8 mouse cellular contexts compared by ENCODE assay signal in the genomic region with DNA sequence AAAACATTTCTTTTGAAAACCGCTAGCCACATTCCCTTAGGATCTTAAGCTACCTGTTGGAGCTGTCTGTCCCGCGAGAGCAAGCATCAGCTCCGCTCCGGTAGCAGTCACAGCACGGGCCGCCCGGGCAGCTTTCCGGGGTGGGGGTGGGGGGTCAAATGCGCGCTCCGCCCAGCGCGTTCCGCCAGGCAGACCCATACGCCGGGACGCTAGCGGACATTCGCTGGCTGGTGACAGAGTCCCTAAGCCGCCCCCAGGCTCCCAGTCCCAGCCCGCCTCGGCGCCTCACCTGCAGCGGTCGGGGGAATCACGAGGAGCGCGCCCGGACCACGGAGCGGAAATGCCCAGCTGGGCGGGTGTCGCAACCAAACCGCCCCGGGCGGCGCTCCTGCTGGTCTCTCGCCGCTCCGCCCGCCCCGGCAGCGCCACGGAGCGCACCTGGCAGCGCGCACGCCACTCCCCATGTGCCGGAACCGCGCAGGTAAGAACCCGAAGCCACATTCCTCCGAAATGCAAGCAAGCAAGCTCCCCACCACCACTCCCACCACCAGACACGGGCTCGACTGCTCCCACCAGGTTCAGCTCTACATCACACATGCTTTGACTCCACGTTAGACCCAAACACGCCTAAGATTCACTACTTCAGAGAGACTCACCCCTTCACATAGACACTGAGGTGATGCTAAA. TPM values are rescaled to one million over a fixed set of nuclear protein-coding genes. Genes with fewer than 3 reads are reported as not detected.
DNase-seq lines count a peak whose midpoint lies in the region; ATAC-seq and TF ChIP-seq lines count a peak whose summit lies in the region.

No protein-coding gene starts in this region.

- H3K36me3 ChIP-seq in E14TG2a.4 (ENCODE audit: insufficient read depth, low read length) = no peaks in the 10 kb centered on the region; the same call in 1 of the 2 replicates
- H3K36me3 ChIP-seq in forebrain, embryonic 11.5 days (ENCODE audit: control insufficient read depth, insufficient read depth, low read length) = no peaks in the 10 kb centered on the region
- 0 out of 2 replicates have a peak, but pooled peaks cover 4% of the 10 kb centered on the region for H3K36me3 ChIP-seq in heart, embryonic 15.5 days
- H3K36me3 ChIP-seq in liver, embryonic 16.5 days (ENCODE audit: control insufficient read depth, insufficient read depth) = no peaks in the 10 kb centered on the region
- H3K36me3 ChIP-seq in neural tube, embryonic 13.5 days = peaks cover 5% of the 10 kb centered on the region; the same call in 1 of the 2 replicates
- H3K36me3 ChIP-seq in stomach, postnatal 0 days (ENCODE audit: control insufficient read depth, insufficient read depth, low read length) = no peaks in the 10 kb centered on the region

- peaks cover 23% of the 10 kb centered on the region for H3K27me3 ChIP-seq in E14TG2a.4 (ENCODE audit: insufficient read depth, low read length)
- no peaks in the 10 kb centered on the region for H3K27me3 ChIP-seq in forebrain, embryonic 11.5 days (ENCODE audit: control insufficient read depth, insufficient read depth, low read length)
- no peaks in the 10 kb centered on the region for H3K27me3 ChIP-seq in heart, embryonic 15.5 days
- no peaks in the 10 kb centered on the region for H3K27me3 ChIP-seq in liver, embryonic 16.5 days (ENCODE audit: control insufficient read depth, insufficient read depth, low read depth, low read length)
- H3K27me3 ChIP-seq in neural tube, embryonic 13.5 days = peaks cover 18% of the 10 kb centered on the region
- no peaks in the 10 kb centered on the region for H3K27me3 ChIP-seq in stomach, postnatal 0 days (ENCODE audit: control insufficient read depth, insufficient read depth, low read length)

- WGBS in forebrain, embryonic 11.5 days = under 1% methylated on average over 52 of the region's 58 CpGs
- WGBS in heart, embryonic 15.5 days = under 1% methylated on average over 53 of the region's 58 CpGs
- under 1% methylated on average over 55 of the region's 58 CpGs for WGBS in liver, embryonic 16.5 days (ENCODE audit: insufficient replicate concordance)
- WGBS in neural tube, embryonic 13.5 days = 1% methylated on average over 58 of the region's 58 CpGs
- WGBS in stomach, postnatal 0 days = under 1% methylated on average over 51 of the region's 58 CpGs

- peak overlapping the region; percentile 93 for H3K4me2 ChIP-seq in forebrain, embryonic 11.5 days (ENCODE audit: low read depth, low read length, severe bottlenecking)
- peak overlapping the region; percentile 94 for H3K4me2 ChIP-seq in heart, embryonic 15.5 days
- peak overlapping the region; percentile 68 for H3K4me2 ChIP-seq in liver, embryonic 16.5 days (ENCODE audit: low read depth, low read length)
- H3K4me2 ChIP-seq in neural tube, embryonic 13.5 days = peak overlapping the region; percentile 96
- peak overlapping the region; percentile 88 for H3K4me2 ChIP-seq in stomach, postnatal 0 days (replicated peaks; ENCODE audit: low read depth)

- peak; percentile 28 for DNase-seq in c-Kit-positive CD71-negative TER-119-negative erythroid progenitor cells, embryonic 14.5 days (ENCODE audit: low read depth)
- DNase-seq in forebrain, embryonic 11.5 days (ENCODE audit: low spot score) = peak; percentile 78
- peak; percentile 87 for DNase-seq in kidney, postnatal 14 days
- peak; percentile 88 for DNase-seq in stomach, postnatal 0 days (ENCODE audit: low spot score)

- no peaks in the 10 kb centered on the region for H3K9me3 ChIP-seq in E14TG2a.4 (ENCODE audit: low read length)
- H3K9me3 ChIP-seq in forebrain, embryonic 11.5 days (ENCODE audit: control insufficient read depth, low read length) = no peaks in the 10 kb centered on the region
- no peaks in the 10 kb centered on the region for H3K9me3 ChIP-seq in heart, embryonic 15.5 days (replicated peaks)
- H3K9me3 ChIP-seq in liver, embryonic 16.5 days (replicated peaks; ENCODE audit: control insufficient read depth, low read length) = no peaks in the 10 kb centered on the region
- H3K9me3 ChIP-seq in neural tube, embryonic 13.5 days = 0 out of 2 replicates have a peak, but pooled peaks cover 6% of the 10 kb centered on the region
- H3K9me3 ChIP-seq in stomach, postnatal 0 days (ENCODE audit: control insufficient read depth, low read length) = no peaks in the 10 kb centered on the region

- H3K4me3 ChIP-seq in E14TG2a.4 (replicated peaks; ENCODE audit: low read length) = peak overlapping the region; percentile 87
- H3K4me3 ChIP-seq in forebrain, embryonic 11.5 days (ENCODE audit: low read depth, low read length) = peak overlapping the region; percentile 64
- H3K4me3 ChIP-seq in heart, embryonic 15.5 days = peak overlapping the region; percentile 79
- H3K4me3 ChIP-seq in liver, embryonic 16.5 days (ENCODE audit: low read depth, low read length) = peak overlapping the region; percentile 75
- peak overlapping the region; percentile 63 for H3K4me3 ChIP-seq in neural tube, embryonic 13.5 days
- peak overlapping the region; percentile 67 for H3K4me3 ChIP-seq in stomach, postnatal 0 days (ENCODE audit: low read depth, low read length)

- TF ChIP-seq EP300 in stomach, postnatal 0 days (optimal IDR thresholded peaks at IDR 0.05) = no peak

- peak overlapping the region; percentile 67 for H3K9ac ChIP-seq in forebrain, embryonic 11.5 days (ENCODE audit: low read length)
- peak overlapping the region; percentile 69 for H3K9ac ChIP-seq in heart, embryonic 15.5 days
- H3K9ac ChIP-seq in liver, embryonic 16.5 days (ENCODE audit: low read depth, low read length) = peak overlapping the region; percentile 71
- H3K9ac ChIP-seq in neural tube, embryonic 13.5 days = peak overlapping the region; percentile 71
- peak overlapping the region; percentile 74 for H3K9ac ChIP-seq in stomach, postnatal 0 days (ENCODE audit: low read length)

- H3K27ac ChIP-seq in forebrain, embryonic 11.5 days (ENCODE audit: low read depth, low read length) = no peak overlapping the region
- H3K27ac ChIP-seq in heart, embryonic 15.5 days = peak overlapping the region; percentile 34; the same call in 1 of the 2 replicates
- H3K27ac ChIP-seq in liver, embryonic 16.5 days (ENCODE audit: low read length) = peak overlapping the region; percentile 79; the same call in 1 of the 2 replicates
- H3K27ac ChIP-seq in neural tube, embryonic 13.5 days (replicated peaks) = no peak overlapping the region
- H3K27ac ChIP-seq in stomach, postnatal 0 days (replicated peaks) = peak overlapping the region; percentile 81

- peaks cover 28% of the 10 kb centered on the region for H3K4me1 ChIP-seq in E14TG2a.4 (replicated peaks; ENCODE audit: low read depth, low read length)
- peaks cover 4% of the 10 kb centered on the region; the same call in 1 of the 2 replicates for H3K4me1 ChIP-seq in forebrain, embryonic 11.5 days (replicated peaks; ENCODE audit: control insufficient read depth, insufficient read depth, low read length)
- H3K4me1 ChIP-seq in heart, embryonic 15.5 days (replicated peaks) = peaks cover 12% of the 10 kb centered on the region
- H3K4me1 ChIP-seq in liver, embryonic 16.5 days (ENCODE audit: control insufficient read depth, low read depth, low read length) = no peaks in the 10 kb centered on the region; the same call in 1 of the 2 replicates
- H3K4me1 ChIP-seq in neural tube, embryonic 13.5 days (replicated peaks) = peaks cover 11% of the 10 kb centered on the region
- no peaks in the 10 kb centered on the region for H3K4me1 ChIP-seq in stomach, postnatal 0 days (replicated peaks; ENCODE audit: control insufficient read depth, insufficient read depth)

- TF ChIP-seq CTCF in E14TG2a.4 (conservative IDR thresholded peaks at IDR 0.05; ENCODE audit: low read length) = no peak
- no peak; the same call in 1 of the 2 replicates for TF ChIP-seq CTCF in stomach, postnatal 0 days (IDR thresholded peaks at IDR 0.05; ENCODE audit: low read depth)

- peak; percentile 80 for ATAC-seq in forebrain, embryonic 11.5 days (replicated peaks; ENCODE audit: low FRiP score)
- ATAC-seq in heart, embryonic 15.5 days (replicated peaks; ENCODE audit: insufficient number of reproducible peaks, insufficient read depth, low FRiP score, low read depth) = peak; percentile 75
- peak; percentile 80 for ATAC-seq in liver, embryonic 16.5 days (ENCODE audit: low read depth)
- peak; percentile 84 for ATAC-seq in neural tube, embryonic 13.5 days (ENCODE audit: low read depth)
- peak; percentile 87 for ATAC-seq in stomach, postnatal 0 days (ENCODE audit: low FRiP score, low TSS enrichment)

RNA-seq across cellular contexts. Expression of a gene that starts 0.6 kb away (rescaled TPM):
- polyA plus RNA-seq in forebrain, embryonic 11.5 days (2014; fragmentation: Nextera tagmentation; extraction: Ambion mirVana) = 5.9 and 6.5 TPM in 2 replicates
- polyA plus RNA-seq in heart, embryonic 15.5 days (2015; fragmentation: Nextera tagmentation; extraction: Ambion mirVana) = 13.0 and 15.0 TPM in 2 replicates
- 17.7 and 18.6 TPM in 2 replicates for polyA plus RNA-seq in liver, embryonic 16.5 days (2015; fragmentation: Nextera tagmentation; extraction: Ambion mirVana)
- 6.5 and 9.4 TPM in 2 replicates for polyA plus RNA-seq in neural tube, embryonic 13.5 days (2015; fragmentation: Nextera tagmentation; extraction: Ambion mirVana)
- polyA plus RNA-seq in stomach, postnatal 0 days (2015; fragmentation: Nextera tagmentation; extraction: Ambion mirVana) = 54.3 and 59.3 TPM in 2 replicates

Comparison
In these comparisons a context has a peak if more than half of its experiments do, and no peak if none do; other contexts are left out.
1. DNase-seq: peak in every context shown above with its lines; median percentile 88 in stomach, postnatal 0 days; 87 in kidney, postnatal 14 days; 78 in forebrain, embryonic 11.5 days; 28 in c-Kit-positive CD71-negative TER-119-negative erythroid progenitor cells, embryonic 14.5 days.
2. H3K27ac ChIP-seq: peak in heart, embryonic 15.5 days (single experiment), liver, embryonic 16.5 days (single experiment) and stomach, postnatal 0 days (single experiment); none in forebrain, embryonic 11.5 days (single experiment) and neural tube, embryonic 13.5 days (single experiment).
3. Peak in every context shown above with its lines, with median percentiles within 50 percentile points of each other: H3K4me3 ChIP-seq, ATAC-seq, H3K4me2 ChIP-seq and H3K9ac ChIP-seq.